In the genomic region with DNA sequence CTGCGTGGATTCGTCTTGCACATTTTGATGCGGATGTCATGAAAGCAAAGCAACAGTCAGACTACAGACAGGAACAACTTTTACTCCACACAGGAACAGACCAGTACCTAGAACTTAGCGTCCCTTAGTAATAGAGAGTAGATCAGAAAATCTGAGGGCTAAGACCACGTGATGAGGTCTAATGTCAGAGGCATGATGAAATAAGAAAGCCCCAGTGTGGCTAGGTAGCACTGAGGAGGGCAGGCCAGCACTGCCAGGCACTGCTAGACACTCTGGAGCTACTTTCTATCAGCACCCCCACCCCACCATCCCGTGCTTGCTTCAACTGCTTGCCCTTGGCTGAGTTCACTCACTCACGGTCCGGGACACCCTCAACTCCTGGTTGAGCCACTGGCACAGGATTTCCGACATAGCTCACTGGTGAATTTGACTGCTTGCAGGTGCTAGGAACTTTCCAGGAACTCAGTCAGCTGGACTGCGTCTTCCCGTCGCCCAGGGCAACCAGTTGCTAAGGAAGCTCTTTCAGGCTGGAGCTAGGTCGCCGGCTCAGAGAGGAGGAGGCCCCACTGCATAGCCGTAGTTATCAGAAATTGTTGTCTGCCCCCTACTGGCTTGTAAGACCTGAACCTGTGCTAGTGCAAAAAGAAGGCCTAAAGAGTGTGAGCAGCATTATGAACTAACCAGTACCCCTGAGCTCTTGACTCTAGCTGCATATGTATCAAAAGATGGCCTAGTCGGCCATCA, we compare ENCODE assay signal across 8 mouse cellular contexts. TPM values are rescaled to one million over a fixed set of nuclear protein-coding genes. Genes with fewer than 3 reads are reported as not detected.
A peak's percentile ranks its signal among the peaks of the same experiment; 100 is the strongest.
DNase-seq lines count a peak whose midpoint lies in the region; ATAC-seq lines count a peak whose summit lies in the region.

A gene (minus strand): TSS at position 510 of the 744 bp plus-strand sequence.

- ATAC-seq in forebrain, embryonic 12.5 days (ENCODE audit: low FRiP score) = peak; percentile 95
- ATAC-seq in liver, embryonic 13.5 days (ENCODE audit: low read depth) = peak; percentile 84
- ATAC-seq in stomach, embryonic 15.5 days (ENCODE audit: insufficient read depth, low FRiP score, low read depth) = peak; percentile 79

- 31% methylated on average over 16 of the region's 16 CpGs for WGBS in forebrain, embryonic 12.5 days
- WGBS in liver, embryonic 13.5 days (ENCODE audit: insufficient replicate concordance) = 11% methylated on average over 16 of the region's 16 CpGs
- WGBS in stomach, embryonic 15.5 days = 25% methylated on average over 16 of the region's 16 CpGs

- H3K9me3 ChIP-seq in forebrain, embryonic 12.5 days = no peaks in the 10 kb centered on the region
- H3K9me3 ChIP-seq in liver, embryonic 13.5 days (replicated peaks) = no peaks in the 10 kb centered on the region
- H3K9me3 ChIP-seq in stomach, embryonic 15.5 days = no peaks in the 10 kb centered on the region

- no peak within 1 kb of the TSS for H3K27ac ChIP-seq in forebrain, embryonic 12.5 days
- no peak within 1 kb of the TSS for H3K27ac ChIP-seq in liver, embryonic 13.5 days
- no peak within 1 kb of the TSS for H3K27ac ChIP-seq in stomach, embryonic 15.5 days

- intact Hi-C loops in heart, postnatal 10 days (cut with DNase I) = no loop called here

- peak within 1 kb of the TSS; percentile 45 for H3K4me2 ChIP-seq in forebrain, embryonic 12.5 days
- H3K4me2 ChIP-seq in liver, embryonic 13.5 days = peak within 1 kb of the TSS; percentile 57
- peak within 1 kb of the TSS; percentile 26; the same call in 1 of the 2 replicates for H3K4me2 ChIP-seq in stomach, embryonic 15.5 days

- peak within 1 kb of the TSS; percentile 27 for H3K4me3 ChIP-seq in forebrain, embryonic 12.5 days (replicated peaks)
- peak within 1 kb of the TSS; percentile 36 for H3K4me3 ChIP-seq in liver, embryonic 13.5 days (replicated peaks)
- peak within 1 kb of the TSS; percentile 23 for H3K4me3 ChIP-seq in stomach, embryonic 15.5 days (replicated peaks)

- H3K27me3 ChIP-seq in forebrain, embryonic 12.5 days = no peaks in the 10 kb centered on the region
- H3K27me3 ChIP-seq in liver, embryonic 13.5 days = no peaks in the 10 kb centered on the region
- H3K27me3 ChIP-seq in stomach, embryonic 15.5 days (replicated peaks) = no peaks in the 10 kb centered on the region

- DNase-seq in CD8-positive naive resting alpha-beta T cell, adult 2 months (ENCODE audit: low read depth in 2 of 2, low spot score in 2 of 2) = peak; percentile 69 to 75
- DNase-seq in c-Kit-positive CD71-negative TER-119-negative erythroid progenitor cells, embryonic 14.5 days (ENCODE audit: low read depth) = peak; percentile 61
- DNase-seq in heart, postnatal 10 days = peak; percentile 60 to 67
- DNase-seq in kidney, postnatal 36 days = peak; percentile 74 to 83
- peak; percentile 36 for DNase-seq in liver, embryonic 13.5 days
- DNase-seq in neural tube, embryonic 10.5 days (ENCODE audit: extremely low spot score, low spot score) = peak; percentile 62

- no peaks in the 10 kb centered on the region for H3K36me3 ChIP-seq in forebrain, embryonic 12.5 days (replicated peaks)
- H3K36me3 ChIP-seq in liver, embryonic 13.5 days = no peaks in the 10 kb centered on the region
- no peaks in the 10 kb centered on the region for H3K36me3 ChIP-seq in stomach, embryonic 15.5 days

- no peaks in the 10 kb centered on the region for H3K4me1 ChIP-seq in forebrain, embryonic 12.5 days
- no peaks in the 10 kb centered on the region for H3K4me1 ChIP-seq in liver, embryonic 13.5 days (replicated peaks)
- 0 out of 2 replicates have a peak, but pooled peaks cover 2% of the 10 kb centered on the region for H3K4me1 ChIP-seq in stomach, embryonic 15.5 days

- H3K9ac ChIP-seq in forebrain, embryonic 12.5 days = no peak within 1 kb of the TSS
- H3K9ac ChIP-seq in liver, embryonic 13.5 days = no peak within 1 kb of the TSS
- no peak within 1 kb of the TSS for H3K9ac ChIP-seq in stomach, embryonic 15.5 days

RNA-seq across cellular contexts. Expression of the gene that starts here (rescaled TPM):
- 0.76 and 1.2 TPM in 2 replicates for polyA plus RNA-seq in forebrain, embryonic 12.5 days (2016; fragmentation: Nextera tagmentation; extraction: Ambion mirVana)
- under 1 TPM; 0.15 to 0.26 TPM for total RNA-seq in heart, postnatal 10 days (2021)
- polyA plus RNA-seq in liver, embryonic 13.5 days (2015; fragmentation: Nextera tagmentation; extraction: Ambion mirVana) = 0.07 and 0.12 TPM in 2 replicates
- polyA plus RNA-seq in stomach, embryonic 15.5 days (2015; fragmentation: Nextera tagmentation; extraction: Ambion mirVana) = 0.04 and 0.14 TPM in 2 replicates

Comparison
In these comparisons a context has a peak if more than half of its experiments do, and no peak if none do; other contexts are left out.
1. Peak in DNase-seq in heart, postnatal 10 days; RNA of the gene not detected or under 1 TPM.
2. Peak in DNase-seq, ATAC-seq, H3K4me3 ChIP-seq and H3K4me2 ChIP-seq in liver, embryonic 13.5 days; RNA of the gene not detected or under 1 TPM.
3. Peak in ATAC-seq, H3K4me3 ChIP-seq and H3K4me2 ChIP-seq in stomach, embryonic 15.5 days; RNA of the gene not detected or under 1 TPM.